Mouse (Mus musculus): ENCODE results near the gene Dad1. TPM values are rescaled to one million over a fixed set of nuclear protein-coding genes. Genes with fewer than 3 reads are reported as not detected.

Gene Dad1
- polyA plus RNA-seq (2012; rRNA removed) = 516 and 573 TPM in 2 replicates

DNA sequence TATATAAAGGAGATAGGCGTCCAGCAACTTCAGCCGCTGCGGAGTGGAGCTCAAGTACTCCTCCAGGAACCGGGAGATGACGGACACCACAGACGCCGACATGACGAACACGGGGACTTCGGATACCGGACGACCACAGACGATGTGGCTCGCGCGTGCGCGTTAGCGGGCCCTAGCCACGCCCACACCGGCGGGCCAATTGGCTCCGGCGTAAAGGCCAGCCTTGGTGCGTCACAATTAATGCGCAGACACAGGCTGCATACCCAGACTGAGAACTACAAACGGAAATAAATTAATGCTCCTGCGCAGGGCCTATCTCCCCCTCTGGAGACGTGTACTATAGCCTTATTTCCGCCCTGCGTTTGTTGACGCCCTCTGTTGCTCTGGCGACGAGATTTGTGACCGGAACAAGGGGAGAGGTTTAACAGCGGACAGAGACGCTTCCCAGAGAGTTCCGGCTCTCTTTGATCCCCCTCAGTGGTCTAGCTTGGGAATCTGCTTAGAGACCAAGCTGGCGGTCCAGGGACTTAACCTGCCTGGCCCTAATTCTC is at the start of gene Dad1, which contains the start of gene Abhd4:
Dad1 (minus strand) TSS at position 364 of the 551 bp plus-strand sequence.
Abhd4 (plus strand) TSS at position 448 of the 551 bp plus-strand sequence.
- H3K4me1 ChIP-seq (ENCODE audit: control insufficient read depth, insufficient read depth, low read length) = peaks cover 15% of the 10 kb centered on the region
- peak within 1 kb of the TSS; percentile 97 for H3K4me3 ChIP-seq (replicated peaks; ENCODE audit: extremely low read depth, low read depth, low read length)
- peak; percentile 98 for DNase-seq
- no peak for TF ChIP-seq CTCF (IDR thresholded peaks at IDR 0.05; ENCODE audit: insufficient read depth, low read length)
- peak; percentile 95 for TF ChIP-seq POLR2A (IDR thresholded peaks at IDR 0.05; ENCODE audit: borderline replicate concordance, extremely low read depth, low read depth, low read length)
- WGBS = under 1% methylated on average over 39 of the region's 39 CpGs

- no peak overlapping the region for H3K4me3 ChIP-seq (replicated peaks; ENCODE audit: extremely low read depth, low read depth, low read length)
- 77% methylated on average over 3 of the region's 3 CpGs for WGBS
- DNase-seq = no peak
- TF ChIP-seq CTCF (IDR thresholded peaks at IDR 0.05; ENCODE audit: insufficient read depth, low read length) = no peak
- no peak for TF ChIP-seq POLR2A (IDR thresholded peaks at IDR 0.05; ENCODE audit: borderline replicate concordance, extremely low read depth, low read depth, low read length)
- H3K4me1 ChIP-seq (ENCODE audit: control insufficient read depth, insufficient read depth, low read length) = no peaks in the 10 kb centered on the region; the same call in 1 of the 2 replicates
Measured at GRCm38 (mm10) chr14:54300676-54301075, 46.8 kb upstream of the Dad1 start.

DNA sequence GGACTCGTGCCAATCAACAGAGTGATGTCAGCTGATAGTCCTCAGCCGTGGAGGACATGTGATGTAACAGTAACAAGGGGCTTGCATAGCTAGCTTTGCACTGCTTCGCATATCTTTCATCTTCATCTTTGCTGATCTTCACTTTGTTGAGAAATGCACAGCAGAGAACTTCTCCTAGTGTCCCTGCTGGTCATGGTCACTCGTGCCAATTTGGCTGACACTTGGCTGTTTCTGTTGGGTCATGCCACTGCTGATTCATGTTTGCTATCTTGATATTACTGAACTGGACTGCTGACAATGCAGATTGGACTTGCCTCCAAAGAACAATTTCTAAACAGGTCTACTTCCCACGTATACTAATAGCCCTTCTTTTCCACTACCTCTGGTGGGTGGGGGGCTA is 46.2 kb upstream of the Dad1 start:
- no peaks in the 10 kb centered on the region; the same call in 1 of the 2 replicates for H3K4me1 ChIP-seq (ENCODE audit: control insufficient read depth, insufficient read depth, low read length)
- no peak for TF ChIP-seq CTCF (IDR thresholded peaks at IDR 0.05; ENCODE audit: insufficient read depth, low read length)
- TF ChIP-seq POLR2A (IDR thresholded peaks at IDR 0.05; ENCODE audit: borderline replicate concordance, extremely low read depth, low read depth, low read length) = no peak
- 62% methylated on average over 5 of the region's 5 CpGs for WGBS
- no peak overlapping the region for H3K4me3 ChIP-seq (replicated peaks; ENCODE audit: extremely low read depth, low read depth, low read length)
- no peak for DNase-seq

DNA sequence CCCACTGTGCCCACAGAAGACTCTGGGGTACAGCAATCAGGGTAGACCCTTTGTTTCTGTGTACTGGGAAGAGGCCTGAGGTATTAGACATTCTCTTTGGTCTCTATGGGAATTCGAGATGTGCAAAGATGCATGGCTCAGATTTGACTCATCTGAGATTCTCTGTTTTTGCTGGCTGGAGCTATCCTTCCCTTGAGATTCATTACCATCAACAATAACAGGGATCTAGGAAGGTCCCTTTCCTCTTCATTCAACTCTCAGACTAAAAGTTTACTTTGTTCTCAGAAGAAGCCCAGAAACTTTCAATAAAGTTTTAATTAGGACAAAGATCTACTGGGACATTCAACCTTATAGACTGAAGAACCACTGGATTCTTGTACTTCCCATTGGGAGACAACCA is 30.9 kb upstream of the Dad1 start, which contains the start of gene Olfr49:
Olfr49 (minus strand) TSS at position 101 of the 400 bp plus-strand sequence.
- Histone ChIP-seq H3K4me3 (replicated peaks; ENCODE audit: extremely low read depth, low read depth, low read length) (no peak within 1 kb of the TSS), H3K4me1 (ENCODE audit: control insufficient read depth, insufficient read depth, low read length) (no peaks in the 10 kb centered on the region)
- TF ChIP-seq POLR2A (IDR thresholded peaks at IDR 0.05; ENCODE audit: borderline replicate concordance, extremely low read depth, low read depth, low read length) = no peak
- no peak for TF ChIP-seq CTCF (IDR thresholded peaks at IDR 0.05; ENCODE audit: insufficient read depth, low read length)
- WGBS = 59% methylated on average over 1 of the region's 1 CpGs
- no peak for DNase-seq

- no peak for TF ChIP-seq CTCF (IDR thresholded peaks at IDR 0.05; ENCODE audit: insufficient read depth, low read length)
- no peak for TF ChIP-seq POLR2A (IDR thresholded peaks at IDR 0.05; ENCODE audit: borderline replicate concordance, extremely low read depth, low read depth, low read length)
- WGBS = 90% methylated on average over 2 of the region's 2 CpGs
- Histone ChIP-seq H3K4me3 (replicated peaks; ENCODE audit: extremely low read depth, low read depth, low read length) (no peak overlapping the region), H3K4me1 (ENCODE audit: control insufficient read depth, insufficient read depth, low read length) (no peaks in the 10 kb centered on the region)
- no peak for DNase-seq
Measured at GRCm38 (mm10) chr14:54276446-54276845, 22.5 kb upstream of the Dad1 start.

GRCm38 (mm10) chr14:54272696-54273095 is 18.8 kb upstream of the Dad1 start:
- Histone ChIP-seq H3K4me1 (ENCODE audit: control insufficient read depth, insufficient read depth, low read length) (no peaks in the 10 kb centered on the region), H3K4me3 (replicated peaks; ENCODE audit: extremely low read depth, low read depth, low read length) (no peak overlapping the region)
- TF ChIP-seq POLR2A (IDR thresholded peaks at IDR 0.05; ENCODE audit: borderline replicate concordance, extremely low read depth, low read depth, low read length) (no peak), CTCF (IDR thresholded peaks at IDR 0.05; ENCODE audit: insufficient read depth, low read length) (no peak)
- 86% methylated on average over 3 of the region's 3 CpGs for WGBS
- DNase-seq = no peak

DNA sequence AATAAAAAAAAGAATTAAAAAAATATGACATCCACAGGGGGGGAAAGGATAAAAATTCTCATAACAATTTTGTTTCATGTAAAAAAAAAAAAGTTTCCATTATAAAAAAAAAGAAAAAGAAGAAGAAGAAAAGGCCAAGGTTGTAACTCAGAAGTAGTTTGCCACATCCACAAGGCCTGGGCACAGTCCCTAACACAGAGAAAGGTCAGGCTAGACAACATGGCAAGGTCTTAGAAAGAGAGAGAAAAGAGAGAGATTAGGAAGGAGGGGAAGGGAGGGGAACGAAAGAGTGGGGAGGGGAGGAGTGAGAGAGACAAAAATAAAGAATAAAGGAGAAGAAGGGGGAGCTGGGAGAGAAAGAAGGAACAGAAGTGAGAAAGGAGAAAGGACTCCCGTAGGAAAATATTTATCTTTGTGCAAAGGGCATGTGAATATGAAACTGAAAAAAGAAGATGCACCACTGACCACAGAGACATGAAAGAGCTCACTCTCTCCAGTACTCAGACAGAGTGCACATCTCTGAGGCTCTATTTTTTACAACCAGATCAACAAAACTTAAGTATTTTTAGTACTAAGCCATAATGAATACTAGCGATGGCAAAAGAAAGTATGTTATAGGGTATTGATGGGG is 18.2 kb upstream of the Dad1 start:
- Histone ChIP-seq H3K4me1 (ENCODE audit: control insufficient read depth, insufficient read depth, low read length) (no peaks in the 10 kb centered on the region), H3K4me3 (replicated peaks; ENCODE audit: extremely low read depth, low read depth, low read length) (no peak overlapping the region)
- WGBS = 59% methylated on average over 3 of the region's 3 CpGs
- DNase-seq = no peak
- no peak for TF ChIP-seq CTCF (IDR thresholded peaks at IDR 0.05; ENCODE audit: insufficient read depth, low read length)
- TF ChIP-seq POLR2A (IDR thresholded peaks at IDR 0.05; ENCODE audit: borderline replicate concordance, extremely low read depth, low read depth, low read length) = no peak

- Histone ChIP-seq H3K4me1 (ENCODE audit: control insufficient read depth, insufficient read depth, low read length) (no peaks in the 10 kb centered on the region), H3K4me3 (replicated peaks; ENCODE audit: extremely low read depth, low read depth, low read length) (no peak overlapping the region)
- WGBS = 83% methylated on average over 3 of the region's 3 CpGs
- TF ChIP-seq POLR2A (IDR thresholded peaks at IDR 0.05; ENCODE audit: borderline replicate concordance, extremely low read depth, low read depth, low read length) = no peak
- no peak for TF ChIP-seq CTCF (IDR thresholded peaks at IDR 0.05; ENCODE audit: insufficient read depth, low read length)
- DNase-seq = no peak
Measured at GRCm38 (mm10) chr14:54270413-54270812, 16.5 kb upstream of the Dad1 start.

DNA sequence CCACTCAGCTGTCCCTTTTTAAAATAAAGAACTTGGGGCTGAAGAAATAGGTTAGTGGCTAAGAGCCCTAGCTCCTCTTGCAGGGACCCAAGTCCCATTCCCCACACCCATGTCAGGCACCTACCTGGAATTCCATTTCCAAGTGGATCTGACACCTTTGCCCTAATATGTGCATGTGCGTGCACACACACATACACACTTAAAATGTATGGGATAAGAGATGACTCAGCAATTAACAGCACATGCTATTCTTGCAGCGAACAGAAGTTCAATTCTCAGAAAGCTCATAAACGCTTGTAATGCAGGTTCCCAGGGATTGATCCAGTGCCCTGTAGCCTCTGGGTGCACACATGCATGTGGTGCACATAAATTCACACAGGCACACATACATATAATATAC is 15.7 kb upstream of the Dad1 start:
- H3K4me3 ChIP-seq (replicated peaks; ENCODE audit: extremely low read depth, low read depth, low read length) = no peak overlapping the region
- DNase-seq = no peak
- TF ChIP-seq POLR2A (IDR thresholded peaks at IDR 0.05; ENCODE audit: borderline replicate concordance, extremely low read depth, low read depth, low read length) = no peak
- no peak for TF ChIP-seq CTCF (IDR thresholded peaks at IDR 0.05; ENCODE audit: insufficient read depth, low read length)
- 88% methylated on average over 3 of the region's 3 CpGs for WGBS
- H3K4me1 ChIP-seq (ENCODE audit: control insufficient read depth, insufficient read depth, low read length) = no peaks in the 10 kb centered on the region

- TF ChIP-seq CTCF (IDR thresholded peaks at IDR 0.05; ENCODE audit: insufficient read depth, low read length) (no peak), POLR2A (IDR thresholded peaks at IDR 0.05; ENCODE audit: borderline replicate concordance, extremely low read depth, low read depth, low read length) (no peak)
- no peaks in the 10 kb centered on the region for H3K4me1 ChIP-seq (ENCODE audit: control insufficient read depth, insufficient read depth, low read length)
- 93% methylated on average over 10 of the region's 10 CpGs for WGBS
- no peak for DNase-seq
- H3K4me3 ChIP-seq (replicated peaks; ENCODE audit: extremely low read depth, low read depth, low read length) = no peak overlapping the region
Measured at GRCm38 (mm10) chr14:54267966-54268365, 14.1 kb upstream of the Dad1 start.

Measured in lung, adult 2 months (tissue).